Mouse (Mus musculus) small intestine, adult 2 months (tissue): ENCODE results near the gene Slc13a1.

ENCODE experiments used
- CTCF ChIP-seq: fragments of 200-500 bp; IDR thresholded peaks from 2 replicates; pipeline ENCODE4 v1.5.1; 2012; ENCODE audit warnings: low read depth, mild to moderate bottlenecking, control low read depth, inconsistent platforms, low read length, moderate library complexity, mixed read lengths; ENCODE audit not compliant: insufficient replicate concordance, insufficient read length; ENCODE audit errors: extremely low read depth
- POLR2A ChIP-seq: fragments of 200-500 bp; IDR thresholded peaks from 2 replicates; pipeline ENCODE4 v1.6.1; 2012; ENCODE audit warnings: low read depth, mild to moderate bottlenecking, control low read depth, inconsistent platforms, low read length, moderate library complexity

DNA sequence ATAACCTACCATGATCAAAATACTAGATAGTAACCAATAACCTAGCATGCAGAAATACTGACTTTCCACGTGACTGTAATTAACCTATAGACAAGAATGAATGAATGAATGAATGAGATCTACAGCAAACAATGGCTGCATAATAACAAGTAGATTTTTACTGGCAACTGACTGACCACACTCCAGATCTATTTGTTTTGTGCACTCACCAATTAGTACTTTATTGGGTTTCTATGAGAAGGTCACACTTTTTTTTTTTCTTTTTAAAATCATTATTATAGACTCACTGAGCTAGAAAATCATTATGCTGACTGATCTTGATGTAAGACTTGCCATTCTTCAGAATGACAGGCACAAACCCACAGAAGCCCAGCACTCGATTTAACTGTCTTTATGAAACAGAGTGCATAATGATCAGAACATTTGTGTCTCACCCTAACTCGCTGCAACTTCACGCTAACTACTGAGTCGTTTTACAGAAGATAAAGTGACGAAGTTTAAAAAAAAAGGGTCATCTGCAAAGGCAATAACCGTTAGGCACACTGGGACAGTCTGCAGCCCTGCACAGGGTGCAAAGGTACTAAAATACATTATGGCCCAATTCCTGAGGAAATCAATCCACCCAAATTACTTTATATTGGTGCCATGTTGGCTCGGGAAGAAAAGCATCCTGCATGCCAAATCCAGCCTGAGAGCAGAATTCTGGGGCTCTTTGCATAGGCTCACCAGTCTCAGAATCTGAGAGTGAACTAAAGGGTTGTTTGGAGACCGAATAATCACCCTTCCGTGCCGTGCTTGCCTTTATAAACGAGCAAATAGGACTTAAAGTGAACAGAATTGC, 33.0 kb upstream of the Slc13a1 start:
- TF ChIP-seq CTCF: no peak
- TF ChIP-seq POLR2A: no peak
